7 mouse cellular contexts compared by ENCODE assay signal in genomic region chr19:6992011-6992858, GRCm38 (mm10). TPM values are rescaled to one million over a fixed set of nuclear protein-coding genes. Genes with fewer than 3 reads are reported as not detected.
A peak's percentile ranks its signal among the peaks of the same experiment; 100 is the strongest.
DNase-seq lines count a peak whose midpoint lies in the region; ATAC-seq and TF ChIP-seq lines count a peak whose summit lies in the region.

TSS of gene Dnajc4 (minus strand) at chr19:6992572.

- H3K9ac ChIP-seq in intestine, embryonic 16.5 days (ENCODE audit: low read depth, low read length): peak within 1 kb of the TSS; percentile 80
- peak within 1 kb of the TSS; percentile 71 for H3K9ac ChIP-seq in midbrain, embryonic 12.5 days (replicated peaks)

- DNase-seq in adrenal gland, adult 8-10 months: peak; percentile 97
- peak; percentile 96 for DNase-seq in embryo, embryonic 9.5 days (ENCODE audit: extremely low spot score)
- peak; percentile 91 to 96 for DNase-seq in gastrocnemius, postnatal 4 days (ENCODE audit: low spot score in 2 of 2)
- DNase-seq in left cerebral cortex, postnatal 4 days: peak; percentile 98

- H3K4me2 ChIP-seq in intestine, embryonic 16.5 days (ENCODE audit: low read depth, low read length): peak within 1 kb of the TSS; percentile 83
- H3K4me2 ChIP-seq in midbrain, embryonic 12.5 days (replicated peaks): peak within 1 kb of the TSS; percentile 93

- peak within 1 kb of the TSS; percentile 67 for H3K27ac ChIP-seq in intestine, embryonic 16.5 days (ENCODE audit: low read length)
- H3K27ac ChIP-seq in midbrain, embryonic 12.5 days (replicated peaks): peak within 1 kb of the TSS; percentile 54; the same call in 1 of the 2 replicates
- peak within 1 kb of the TSS; percentile 25 for H3K27ac ChIP-seq in small intestine, adult 2 months (ENCODE audit: insufficient read depth, low read depth, low read length)

- intact Hi-C loops in left cerebral cortex, postnatal 4 days (cut with DNase I): no loop called here

- TF ChIP-seq POLR2A in small intestine, adult 2 months (IDR thresholded peaks at IDR 0.05; ENCODE audit: low read depth, low read length): peak; percentile 56; the same call in 1 of the 2 replicates

- no peaks in the 10 kb centered on the region for H3K27me3 ChIP-seq in intestine, embryonic 16.5 days (replicated peaks; ENCODE audit: control insufficient read depth, insufficient read depth, low read length)
- no peaks in the 10 kb centered on the region for H3K27me3 ChIP-seq in midbrain, embryonic 12.5 days
- H3K27me3 ChIP-seq in small intestine, adult 2 months (ENCODE audit: control insufficient read depth, insufficient read depth, low read length): no peaks in the 10 kb centered on the region

- peak within 1 kb of the TSS; percentile 71 for H3K4me3 ChIP-seq in intestine, embryonic 16.5 days (ENCODE audit: low read length)
- H3K4me3 ChIP-seq in midbrain, embryonic 12.5 days: peak within 1 kb of the TSS; percentile 58
- H3K4me3 ChIP-seq in small intestine, adult 2 months (ENCODE audit: low read depth, low read length): peak within 1 kb of the TSS; percentile 88

- no peak for TF ChIP-seq CTCF in small intestine, adult 2 months (IDR thresholded peaks at IDR 0.05; ENCODE audit: extremely low read depth, insufficient read length, insufficient replicate concordance, low read depth, low read length)

- 1% methylated on average over 37 of the region's 37 CpGs for WGBS in intestine, embryonic 16.5 days
- WGBS in midbrain, embryonic 12.5 days: 1% methylated on average over 37 of the region's 37 CpGs
- under 1% methylated on average over 37 of the region's 37 CpGs for WGBS in small intestine, adult 2 months

- ATAC-seq in intestine, embryonic 16.5 days: peak; percentile 91
- peak; percentile 94 for ATAC-seq in midbrain, embryonic 12.5 days (ENCODE audit: low FRiP score, low read depth)

- H3K36me3 ChIP-seq in intestine, embryonic 16.5 days (ENCODE audit: control insufficient read depth, insufficient read depth, low read length): no peaks in the 10 kb centered on the region
- 0 out of 2 replicates have a peak, but pooled peaks cover 2% of the 10 kb centered on the region for H3K36me3 ChIP-seq in midbrain, embryonic 12.5 days
- no peaks in the 10 kb centered on the region for H3K36me3 ChIP-seq in small intestine, adult 2 months (ENCODE audit: control insufficient read depth, insufficient read depth, low read length)

- H3K4me1 ChIP-seq in intestine, embryonic 16.5 days (ENCODE audit: control insufficient read depth, insufficient read depth, low read length): peaks cover 38% of the 10 kb centered on the region
- H3K4me1 ChIP-seq in midbrain, embryonic 12.5 days: peaks cover 46% of the 10 kb centered on the region
- peaks cover 20% of the 10 kb centered on the region for H3K4me1 ChIP-seq in small intestine, adult 2 months (ENCODE audit: control insufficient read depth, insufficient read depth, insufficient read length, low read length)

- H3K9me3 ChIP-seq in intestine, embryonic 16.5 days (ENCODE audit: control insufficient read depth, low read length): no peaks in the 10 kb centered on the region
- no peaks in the 10 kb centered on the region for H3K9me3 ChIP-seq in midbrain, embryonic 12.5 days

RNA-seq across cellular contexts. Expression of gene Dnajc4, which starts in this region (rescaled TPM):
- total RNA-seq in adrenal gland, adult 8-10 months (2022): 10 to 100 TPM; 38.4 to 55.9 (median 43.3) TPM
- 10 to 100 TPM; 32.3 to 34.2 TPM for total RNA-seq in gastrocnemius, postnatal 4 days (2021)
- polyA plus RNA-seq in intestine, embryonic 16.5 days (2015; fragmentation: Nextera tagmentation; extraction: Ambion mirVana): 26.9 and 29.5 TPM in 2 replicates
- total RNA-seq in left cerebral cortex, postnatal 4 days (2021): 10 to 100 TPM; 14.0 to 17.7 TPM
- 21.2 and 23.2 TPM in 2 replicates for polyA plus RNA-seq in midbrain, embryonic 12.5 days (2016; fragmentation: Nextera tagmentation; extraction: Ambion mirVana)
- 34.1 and 53.4 TPM in 2 replicates for polyA plus RNA-seq in small intestine, adult 2 months (2012; rRNA removed)

Comparison
In these comparisons a context has a peak if more than half of its experiments do, and no peak if none do; other contexts are left out.
1. Peak in every context shown above with its lines: DNase-seq, ATAC-seq, H3K4me3 ChIP-seq and H3K27ac ChIP-seq.